Mouse (Mus musculus) hindbrain, embryonic 11.5 days (tissue): ENCODE measurements around the gene Tmprss7. TPM values are rescaled to one million over a fixed set of nuclear protein-coding genes. Genes with fewer than 3 reads are reported as not detected.

Experiments used
- ATAC-seq: fragments of 200-750 bp; cut with Nextera tagmentation; 2 replicates; pipeline ENCODE4 v1.8.0; 2017; ENCODE audit warnings: mild to moderate bottlenecking, moderate TSS enrichment, moderate library complexity; ENCODE audit not compliant: low FRiP score
- DNase-seq: peaks from one replicate; pipeline ENCODE4 v3.0.0-alpha.2; 2015; ENCODE audit warnings: low spot score
- H3K27ac ChIP-seq: fragments of 300-500 bp; sonication (generic); 2 replicates; pipeline ENCODE4 v1.5.1; 2014; ENCODE audit warnings: mild to moderate bottlenecking, low read depth, low read length
- H3K27me3 ChIP-seq: fragments of 300-500 bp; sonication (generic); 2 replicates; pipeline ENCODE4 v1.6.1; 2014; ENCODE audit warnings: mild to moderate bottlenecking, low read length, moderate library complexity, mixed read lengths; ENCODE audit not compliant: control insufficient read depth, insufficient read depth
- H3K36me3 ChIP-seq: fragments of 300-500 bp; sonication (generic); 2 replicates; pipeline ENCODE4 v1.6.1; 2014; ENCODE audit warnings: mild to moderate bottlenecking, low read length, moderate library complexity, mixed read lengths; ENCODE audit not compliant: control insufficient read depth, insufficient read depth
- H3K4me1 ChIP-seq: fragments of 300-500 bp; sonication (generic); replicated peaks from 2 replicates; pipeline ENCODE4 v1.6.1; 2014; ENCODE audit warnings: low read length, mixed read lengths; ENCODE audit not compliant: control insufficient read depth, insufficient read depth
- H3K4me2 ChIP-seq: fragments of 300-500 bp; sonication (generic); replicated peaks from 2 replicates; pipeline ENCODE4 v1.6.1; 2014; ENCODE audit warnings: mild to moderate bottlenecking, low read depth, low read length
- H3K4me3 ChIP-seq: fragments of 300-500 bp; sonication (generic); 2 replicates; pipeline ENCODE4 v1.5.1; 2014; ENCODE audit warnings: low read depth, low read length
- H3K9ac ChIP-seq: fragments of 300-500 bp; sonication (generic); 2 replicates; pipeline ENCODE4 v1.6.1; 2014; ENCODE audit warnings: low read depth, low read length
- H3K9me3 ChIP-seq: fragments of 300-500 bp; sonication (generic); 2 replicates; pipeline ENCODE4 v1.6.1; 2016; ENCODE audit warnings: low read length; ENCODE audit not compliant: control insufficient read depth
- WGBS: fragments of 180-500 bp; shearing (Covaris S2); extraction: QIAGEN DNeasy Blood & Tissue Kit; methylation state at CpG from one replicate; pipeline ENCODE4 v1.1.7; 2014; 5-methylcytosine and 5-hydroxymethylcytosine counted together
- polyA plus RNA-seq: library from polyadenylated mRNA; unstranded; fragments of >200 nt; fragmentation: Nextera tagmentation; extraction: Ambion mirVana; gene quantifications from 2 replicates; pipeline ENCODE4 v1.2.1, GENCODE M21; 2014

The Tmprss7 gene
- polyA plus RNA-seq: 0.43 and 0.99 TPM in 2 replicates

GRCm38 (mm10) chr16:45693558-45693957, at the start of gene Tmprss7:
Gene Tmprss7 (minus strand): TSS chr16:45693658.
- Histone ChIP-seq H3K4me2 (no peak within 1 kb of the TSS), H3K36me3 (no peaks in the 10 kb centered on the region), H3K27me3 (no peaks in the 10 kb centered on the region), H3K27ac (no peak within 1 kb of the TSS), H3K4me3 (no peak within 1 kb of the TSS), H3K9me3 (no peaks in the 10 kb centered on the region), H3K4me1 (peaks cover 2% of the 10 kb centered on the region; the same call in 1 of the 2 replicates), H3K9ac (no peak within 1 kb of the TSS)
- DNase-seq (no peak), ATAC-seq (no peak)
- WGBS: 80% methylated on average over 10 of the region's 10 CpGs

- under 1% methylated on average over 46 of the region's 51 CpGs for WGBS
- Histone ChIP-seq H3K36me3 (no peaks in the 10 kb centered on the region), H3K27me3 (no peaks in the 10 kb centered on the region), H3K4me3 (peak within 1 kb of the TSS; percentile 76), H3K27ac (peak within 1 kb of the TSS; percentile 91), H3K4me1 (no peaks in the 10 kb centered on the region; the same call in 1 of the 2 replicates), H3K9ac (peak within 1 kb of the TSS; percentile 98), H3K4me2 (peak within 1 kb of the TSS; percentile 34), H3K9me3 (no peaks in the 10 kb centered on the region)
- DNase-seq: peak; percentile 97
- ATAC-seq: peak; percentile 98
Measured at GRCm38 (mm10) chr16:45742615-45743476, 49.4 kb upstream of the Tmprss7 start, which contains the start of gene Abhd10. Gene Abhd10 (minus strand): TSS chr16:45742955.

GRCm38 (mm10) chr16:45737880-45738279, 44.4 kb upstream of the Tmprss7 start:
- H3K9me3 ChIP-seq: no peaks in the 10 kb centered on the region
- DNase-seq (no peak), ATAC-seq (no peak)
- no peak overlapping the region for H3K9ac ChIP-seq
- H3K36me3 ChIP-seq: 0 out of 2 replicates have a peak, but pooled peaks cover 2% of the 10 kb centered on the region
- H3K27me3 ChIP-seq: no peaks in the 10 kb centered on the region
- no peak overlapping the region for H3K27ac ChIP-seq
- no peak overlapping the region for H3K4me2 ChIP-seq
- no peaks in the 10 kb centered on the region; the same call in 1 of the 2 replicates for H3K4me1 ChIP-seq
- 92% methylated on average over 8 of the region's 8 CpGs for WGBS
- no peak overlapping the region for H3K4me3 ChIP-seq

GRCm38 (mm10) chr16:45736724-45737123, 43.3 kb upstream of the Tmprss7 start:
- WGBS: 97% methylated on average over 3 of the region's 3 CpGs
- H3K27ac ChIP-seq: no peak overlapping the region
- H3K36me3 ChIP-seq: 0 out of 2 replicates have a peak, but pooled peaks cover 4% of the 10 kb centered on the region
- H3K4me3 ChIP-seq: no peak overlapping the region
- H3K9me3 ChIP-seq: no peaks in the 10 kb centered on the region
- no peaks in the 10 kb centered on the region for H3K27me3 ChIP-seq
- DNase-seq (no peak), ATAC-seq (no peak)
- no peak overlapping the region for H3K9ac ChIP-seq
- H3K4me2 ChIP-seq: no peak overlapping the region
- no peaks in the 10 kb centered on the region; the same call in 1 of the 2 replicates for H3K4me1 ChIP-seq

GRCm38 (mm10) chr16:45729163-45729562, 35.7 kb upstream of the Tmprss7 start:
- Histone ChIP-seq H3K9ac (no peak overlapping the region), H3K4me1 (no peaks in the 10 kb centered on the region), H3K36me3 (0 out of 2 replicates have a peak, but pooled peaks cover 2% of the 10 kb centered on the region), H3K27ac (no peak overlapping the region), H3K9me3 (no peaks in the 10 kb centered on the region), H3K27me3 (no peaks in the 10 kb centered on the region), H3K4me2 (no peak overlapping the region), H3K4me3 (no peak overlapping the region)
- WGBS: 88% methylated on average over 5 of the region's 5 CpGs
- DNase-seq (no peak), ATAC-seq (no peak)

GRCm38 (mm10) chr16:45724742-45725102, 31.3 kb upstream of the Tmprss7 start:
- DNase-seq (peak; percentile 85), ATAC-seq (peak; percentile 89)
- no peaks in the 10 kb centered on the region for H3K36me3 ChIP-seq
- peak overlapping the region; percentile 72 for H3K9ac ChIP-seq
- under 1% methylated on average over 10 of the region's 10 CpGs for WGBS
- peaks cover 2% of the 10 kb centered on the region; the same call in 1 of the 2 replicates for H3K4me1 ChIP-seq
- H3K27me3 ChIP-seq: no peaks in the 10 kb centered on the region
- H3K4me3 ChIP-seq: peak overlapping the region; percentile 50
- H3K27ac ChIP-seq: peak overlapping the region; percentile 91
- H3K4me2 ChIP-seq: peak overlapping the region; percentile 66
- H3K9me3 ChIP-seq: no peaks in the 10 kb centered on the region

- peak; percentile 85 for DNase-seq
- peak within 1 kb of the TSS; percentile 72 for H3K9ac ChIP-seq
- ATAC-seq: peak; percentile 91
- peak within 1 kb of the TSS; percentile 91 for H3K27ac ChIP-seq
- WGBS: under 1% methylated on average over 30 of the region's 30 CpGs
- peak within 1 kb of the TSS; percentile 66 for H3K4me2 ChIP-seq
- no peaks in the 10 kb centered on the region for H3K27me3 ChIP-seq
- H3K4me3 ChIP-seq: peak within 1 kb of the TSS; percentile 50
- no peaks in the 10 kb centered on the region for H3K9me3 ChIP-seq
- peaks cover 2% of the 10 kb centered on the region; the same call in 1 of the 2 replicates for H3K36me3 ChIP-seq
- H3K4me1 ChIP-seq: peaks cover 2% of the 10 kb centered on the region; the same call in 1 of the 2 replicates
Measured at GRCm38 (mm10) chr16:45724061-45724741, 30.7 kb upstream of the Tmprss7 start, which contains the start of gene Tagln3. Gene Tagln3 (minus strand): TSS chr16:45724608.

GRCm38 (mm10) chr16:45723172-45723901, 29.9 kb upstream of the Tmprss7 start:
- Histone ChIP-seq H3K27ac (peak overlapping the region; percentile 91), H3K4me2 (peak overlapping the region; percentile 66), H3K4me1 (peaks cover 2% of the 10 kb centered on the region; the same call in 1 of the 2 replicates), H3K4me3 (peak overlapping the region; percentile 50), H3K9me3 (no peaks in the 10 kb centered on the region), H3K27me3 (no peaks in the 10 kb centered on the region), H3K9ac (peak overlapping the region; percentile 72), H3K36me3 (peaks cover 6% of the 10 kb centered on the region)
- DNase-seq (peak; percentile 74), ATAC-seq (peak; percentile 57)
- WGBS: 38% methylated on average over 6 of the region's 6 CpGs
